Mouse (Mus musculus) gastrocnemius, postnatal 14 days (tissue): Measurements from ENCODE around the gene Fkbpl. TPM values are rescaled to one million over a fixed set of nuclear protein-coding genes. Genes with fewer than 3 reads are reported as not detected.

Experiments
- DNase-seq: peaks from one replicate; pipeline ENCODE4 v3.0.0; 2021; ENCODE audit warnings: mixed read lengths
- intact Hi-C: fragments of 180-260 bp; cut with DNase I; formaldehyde crosslinking; loops from one replicate; pipeline ENCODE4 v1.15.1; 2025; ENCODE audit warnings: low total_unique reads
- long read RNA-seq, 2 experiments: library from polyadenylated mRNA; stranded (forward); transcript quantifications; one replicate each; pipeline ENCODE4 v2.0.0; 2021
- total RNA-seq, 2 experiments: library from RNA; stranded (reverse); gene quantifications; 2 replicates each; pipeline ENCODE4 v1.2.3; 2021

The Fkbpl gene
- 1 to 10 TPM; 4.6 to 6.4 TPM for total RNA-seq
- long read RNA-seq, experiment 1, transcript Fkbpl-201 (2 exons, 1,270 nt): major isoform, 8 of 12 reads
- long read RNA-seq, experiment 1, partial matches to known transcripts: 0 of 12 reads
- long read RNA-seq, experiment 1, other reads (novel, unspliced or antisense): 3 of 12 reads
- long read RNA-seq, experiment 2, transcript Fkbpl-201 (2 exons, 1,270 nt): major isoform, 5 of 7 reads
- long read RNA-seq, experiment 2, partial matches to known transcripts: 0 of 7 reads
- long read RNA-seq, experiment 2, other reads (novel, unspliced or antisense): 0 of 7 reads

- peak; percentile 94 for DNase-seq
- intact Hi-C loops: no loop called here
Measured at GRCm38 (mm10) chr17:34644608-34645007, at the start of gene Fkbpl. Fkbpl (plus strand) TSS chr17:34644764.

GRCm38 (mm10) chr17:34596098-34596497 lies 48.5 kb upstream of the Fkbpl start:
- DNase-seq: no peak
- intact Hi-C loops: no loop called here

DNA sequence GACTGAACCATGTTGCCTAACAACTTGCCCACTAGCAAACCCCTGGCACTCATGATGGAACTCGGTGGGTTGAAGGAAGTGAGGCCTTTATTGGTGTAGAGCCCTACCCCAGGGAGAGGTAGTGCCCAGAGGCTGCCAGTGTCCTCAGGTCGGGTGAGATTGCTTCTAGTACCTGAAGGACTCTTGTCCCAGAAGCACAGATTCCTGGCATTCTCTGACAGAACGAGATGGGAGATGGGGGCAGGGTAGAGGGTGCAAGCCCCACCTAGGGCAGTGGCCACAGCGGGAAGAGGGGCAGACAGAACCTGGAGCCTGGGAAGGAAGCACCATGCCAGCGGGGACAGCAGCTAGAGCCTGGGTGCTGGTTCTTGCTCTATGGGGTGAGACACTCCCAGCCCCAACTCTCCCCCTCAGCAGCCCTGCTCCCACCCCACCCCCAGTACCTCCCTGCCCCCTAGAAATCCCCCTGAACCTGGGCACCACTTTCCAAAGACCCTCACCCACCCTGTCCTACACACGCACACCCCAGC lies 46.9 kb upstream of the Fkbpl start, which contains the start of gene Ager:
Ager (plus strand) TSS at position 297 of the 530 bp plus-strand sequence.
- no peak for DNase-seq
- intact Hi-C loops: no loop called here

- DNase-seq: no peak
- intact Hi-C loops: no loop called here
Measured at GRCm38 (mm10) chr17:34599891-34600290, 44.7 kb upstream of the Fkbpl start.

GRCm38 (mm10) chr17:34601796-34602195 lies 42.8 kb upstream of the Fkbpl start:
- no peak for DNase-seq
- intact Hi-C loops: no loop called here

GRCm38 (mm10) chr17:34603375-34604060 lies 41.0 kb upstream of the Fkbpl start, which contains the start of gene Rnf5:
Rnf5 (minus strand) TSS chr17:34603690.
- DNase-seq: peak; percentile 97
- intact Hi-C loops: no loop called here

DNA sequence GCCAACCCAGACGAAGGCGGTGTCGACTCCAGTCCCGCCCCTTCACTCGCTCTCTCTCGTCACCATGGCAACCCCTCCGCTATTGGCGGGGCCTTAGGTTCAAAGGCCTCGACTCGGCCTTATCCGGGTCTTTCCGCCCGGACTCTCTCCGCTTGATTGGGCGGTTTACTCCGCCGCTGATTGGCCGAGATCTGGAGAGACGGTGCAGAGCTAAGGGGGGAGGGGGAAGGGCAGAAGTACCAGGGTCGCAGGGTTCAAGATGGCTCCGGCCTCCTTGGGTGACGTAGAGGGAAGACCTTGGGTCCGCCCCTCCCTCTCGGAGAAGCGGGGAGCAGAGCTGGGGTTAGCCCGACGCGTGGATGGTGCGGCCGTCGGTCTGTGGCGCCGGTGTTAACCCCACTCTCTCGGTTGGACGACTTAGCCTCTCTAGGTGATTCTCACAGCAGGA lies 40.5 kb upstream of the Fkbpl start, which contains the start of gene Agpat1:
Agpat1 (plus strand) TSS at position 202 of the 448 bp plus-strand sequence.
- peak; percentile 99 for DNase-seq
- intact Hi-C loops: no loop called here

- intact Hi-C loops: no loop called here
- DNase-seq: peak; percentile 42
Measured at GRCm38 (mm10) chr17:34604511-34605237, 39.9 kb upstream of the Fkbpl start.

DNA sequence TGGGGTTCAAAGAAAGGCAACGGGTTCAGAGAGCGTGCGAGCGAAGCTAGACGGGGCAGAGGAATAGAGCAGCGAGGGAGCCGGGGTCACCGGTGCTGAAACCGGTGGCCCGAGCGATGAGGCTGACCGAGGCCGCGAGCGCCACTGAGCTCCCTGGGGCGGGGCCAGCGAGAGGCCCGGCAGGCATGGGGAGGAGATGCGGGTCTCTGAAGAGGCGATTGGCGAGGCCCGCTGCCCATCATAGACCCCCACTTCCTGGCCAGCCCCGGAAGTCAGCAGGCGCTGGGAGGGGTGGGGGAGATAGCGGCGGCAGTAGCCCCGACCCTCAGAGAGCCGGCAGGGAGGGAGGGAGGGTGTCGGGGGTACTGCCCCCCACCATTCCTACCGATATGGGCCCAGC lies 39.0 kb upstream of the Fkbpl start:
- intact Hi-C loops: no loop called here
- DNase-seq: peak; percentile 98

DNA sequence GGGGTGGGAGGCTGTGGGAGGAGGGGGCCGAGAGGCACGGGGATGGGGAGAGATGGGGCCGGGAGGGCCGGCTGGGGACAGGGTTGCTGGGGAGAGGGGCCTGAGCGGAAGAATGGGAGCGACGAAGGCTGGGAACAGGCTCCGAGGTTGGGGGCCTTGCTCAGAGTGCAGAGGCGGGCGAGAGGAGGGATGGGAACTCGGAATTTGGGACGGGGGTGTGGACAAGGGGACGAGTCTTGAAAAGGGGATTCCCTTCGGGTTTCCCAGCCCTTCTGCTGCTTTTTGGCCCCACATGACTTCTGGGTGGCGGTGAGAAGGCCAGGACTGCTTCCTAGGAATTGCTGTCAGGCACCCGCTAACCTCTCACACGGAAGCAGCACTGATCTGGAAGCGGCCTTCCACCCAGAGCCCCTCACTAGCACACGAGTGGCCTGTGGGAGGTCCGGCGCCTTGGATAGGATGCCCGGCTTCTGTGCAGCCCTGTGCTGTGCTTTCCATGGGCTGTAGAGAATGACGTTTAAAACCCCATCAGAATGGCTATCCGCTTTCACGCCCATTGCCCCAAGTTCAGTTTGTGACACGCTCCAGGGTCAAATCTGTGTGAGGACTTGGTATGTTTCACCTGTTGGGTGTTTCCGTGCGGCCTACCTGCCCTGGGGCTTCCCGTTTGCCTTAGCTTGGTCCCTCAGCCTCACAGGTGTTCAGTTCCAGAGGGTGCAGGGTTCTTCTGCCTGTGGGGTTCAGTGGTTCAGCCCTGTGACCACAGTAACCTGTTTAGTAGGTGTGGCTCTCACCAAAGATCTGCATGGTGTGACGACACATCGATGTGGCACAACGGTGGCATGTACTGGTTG lies 38.2 kb upstream of the Fkbpl start:
- intact Hi-C loops: no loop called here
- peak; percentile 40 for DNase-seq

- intact Hi-C loops: no loop called here
- no peak for DNase-seq
Measured at GRCm38 (mm10) chr17:34607997-34608396, 36.6 kb upstream of the Fkbpl start.

GRCm38 (mm10) chr17:34611050-34611449 lies 33.5 kb upstream of the Fkbpl start:
- DNase-seq: no peak
- intact Hi-C loops: loop anchor here (10.0 kb wide), 1 partner anchor 166 kb away; no protein-coding TSS in a partner anchor

DNA sequence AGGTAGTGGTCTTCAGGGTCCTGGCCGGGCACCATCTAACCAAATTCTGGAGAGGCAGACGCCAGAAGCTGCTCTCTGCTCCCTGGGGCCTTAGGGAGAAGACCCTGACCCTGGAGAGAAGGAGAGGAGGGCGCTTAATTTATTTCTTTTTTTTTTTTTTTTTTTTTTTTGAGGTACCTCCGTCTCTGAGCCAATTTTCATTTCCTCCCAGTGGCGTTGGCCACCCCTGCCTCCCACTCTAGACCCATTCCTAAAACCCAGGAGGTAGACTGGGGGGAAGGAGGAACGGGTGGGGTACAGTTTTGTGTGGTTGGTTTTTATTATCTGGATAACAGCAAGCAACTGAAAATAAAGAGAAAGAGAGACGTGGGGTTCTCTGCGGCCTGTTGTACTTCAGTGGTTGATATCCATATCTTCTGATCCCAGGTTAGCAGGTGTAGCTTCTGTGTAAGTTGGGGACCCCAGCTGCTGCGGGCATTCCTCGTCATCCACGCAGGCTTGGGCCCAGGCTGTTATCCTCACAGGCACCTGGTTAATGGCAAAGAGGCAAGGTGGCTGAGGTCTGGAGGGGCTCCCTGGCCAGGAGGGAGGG lies 31.4 kb upstream of the Fkbpl start:
- intact Hi-C loops: loop anchor here (10.0 kb wide), 1 partner anchor 168 kb away; no protein-coding TSS in a partner anchor
- no peak for DNase-seq

DNA sequence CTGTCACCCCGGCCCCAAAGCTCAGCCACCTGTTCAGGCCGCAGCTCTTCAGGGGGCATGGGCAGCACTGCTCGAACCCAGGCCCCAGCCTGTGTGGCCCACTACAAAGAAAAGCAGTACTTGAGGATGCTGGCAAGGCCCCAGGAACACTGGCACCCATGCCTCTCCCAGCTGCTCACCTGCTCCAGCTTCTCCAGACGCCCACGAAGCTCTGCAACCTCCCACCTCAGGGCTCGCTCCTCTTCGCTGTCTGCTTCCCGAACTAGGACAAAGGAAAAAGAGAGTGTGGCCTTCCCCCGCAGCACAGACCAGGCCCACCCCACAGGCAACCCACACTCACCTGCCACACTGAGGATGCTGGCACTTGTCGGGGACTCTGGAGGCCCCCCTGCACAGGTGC lies 30.7 kb upstream of the Fkbpl start:
- DNase-seq: no peak
- intact Hi-C loops: loop anchor here (10.0 kb wide), 1 partner anchor 169 kb away; no protein-coding TSS in a partner anchor

DNA sequence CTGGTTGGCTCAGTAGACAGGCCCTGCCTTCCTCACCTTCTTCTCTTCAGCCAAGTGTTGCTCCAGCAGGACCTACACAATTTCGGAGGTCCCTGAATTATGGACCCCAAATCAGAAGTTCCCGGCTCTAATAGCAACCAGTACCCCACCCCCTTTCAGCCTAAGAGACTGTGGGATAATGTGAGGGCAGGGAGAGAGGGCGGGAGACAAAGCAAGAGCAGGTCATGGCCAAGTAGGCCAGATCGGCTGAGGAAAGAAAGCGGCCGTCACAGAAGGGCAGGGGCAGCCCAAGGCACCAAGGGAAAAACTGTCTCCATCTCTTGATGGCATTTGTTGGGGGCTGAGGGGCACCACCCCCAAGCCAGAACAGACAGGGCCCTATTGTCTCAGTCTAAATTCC lies 28.7 kb upstream of the Fkbpl start, which contains the start of gene Egfl8:
Egfl8 (minus strand) TSS at position 101 of the 400 bp plus-strand sequence.
- DNase-seq: no peak
- intact Hi-C loops: loop anchor here (5.0 to 10.0 kb wide), 2 partner anchors 44 to 171 kb away; no protein-coding TSS in a partner anchor

DNA sequence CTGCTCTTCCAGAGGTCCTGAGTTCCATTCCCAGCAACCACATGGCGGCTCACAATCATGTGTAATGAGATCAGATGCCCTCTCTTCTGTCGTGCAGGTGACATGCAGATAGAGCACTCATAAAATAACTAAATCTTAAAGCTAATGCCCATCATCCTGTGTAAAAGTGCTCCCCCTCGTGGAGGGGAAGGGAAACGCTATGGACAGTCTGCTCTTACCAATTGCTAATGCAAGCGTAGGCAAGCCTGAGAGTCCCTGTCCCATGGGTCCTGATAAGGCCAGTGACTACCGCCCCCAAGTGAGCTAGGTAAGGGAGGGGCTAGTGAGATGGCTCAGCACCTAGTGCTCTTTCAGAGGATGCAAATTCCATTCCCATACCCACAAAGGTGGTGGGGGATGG lies 25.6 kb upstream of the Fkbpl start:
- intact Hi-C loops: loop anchor here (5.0 to 10.0 kb wide), 2 partner anchors 47 to 174 kb away; no protein-coding TSS in a partner anchor
- DNase-seq: no peak

- no peak for DNase-seq
- intact Hi-C loops: no loop called here
Measured at GRCm38 (mm10) chr17:34621006-34621405, 23.6 kb upstream of the Fkbpl start.

- intact Hi-C loops: no loop called here
Measured at GRCm38 (mm10) chr17:34623161-34623560, 21.4 kb upstream of the Fkbpl start.

More at GRCm38 (mm10) chr17:34623161-34623560, 21.4 kb upstream of the Fkbpl start:
- DNase-seq: no peak
